Mouse (Mus musculus): ENCODE measurements around the gene Ctnnd2. TPM values are rescaled to one million over a fixed set of nuclear protein-coding genes. Genes with fewer than 3 reads are reported as not detected.

Gene Ctnnd2
- total RNA-seq, 2 experiments from 2014 or later = 0.14 to 0.18 TPM

GRCm38 (mm10) chr15:30373654-30374215 lies 201.3 kb downstream of the Ctnnd2 start:
- intact Hi-C loops (cut with DNase I) = no loop called here
- DNase-seq (ENCODE audit: low spot score) = no peak

GRCm38 (mm10) chr15:30374907-30375306 lies 202.5 kb downstream of the Ctnnd2 start:
- DNase-seq (ENCODE audit: low spot score) = no peak
- intact Hi-C loops (cut with DNase I) = no loop called here

- no peak for DNase-seq (ENCODE audit: low spot score)
- intact Hi-C loops (cut with DNase I) = no loop called here
Observed at GRCm38 (mm10) chr15:30383075-30383842, 210.9 kb downstream of the Ctnnd2 start.

GRCm38 (mm10) chr15:30384386-30384785 lies 212.0 kb downstream of the Ctnnd2 start:
- no peak for DNase-seq (ENCODE audit: low spot score)
- intact Hi-C loops (cut with DNase I) = no loop called here

- DNase-seq (ENCODE audit: low spot score) = no peak
- intact Hi-C loops (cut with DNase I) = no loop called here
Observed at GRCm38 (mm10) chr15:30386489-30386888, 214.1 kb downstream of the Ctnnd2 start.

GRCm38 (mm10) chr15:30387244-30387643 lies 214.9 kb downstream of the Ctnnd2 start:
- intact Hi-C loops (cut with DNase I) = no loop called here
- DNase-seq (ENCODE audit: low spot score) = no peak

GRCm38 (mm10) chr15:30401111-30401510 lies 228.7 kb downstream of the Ctnnd2 start:
- intact Hi-C loops (cut with DNase I) = no loop called here
- no peak for DNase-seq (ENCODE audit: low spot score)

- intact Hi-C loops (cut with DNase I) = no loop called here
- DNase-seq (ENCODE audit: low spot score) = no peak
Observed at GRCm38 (mm10) chr15:30406254-30406653, 233.9 kb downstream of the Ctnnd2 start.

- intact Hi-C loops (cut with DNase I) = no loop called here
- DNase-seq (ENCODE audit: low spot score) = no peak
Observed at GRCm38 (mm10) chr15:30423146-30423545, 250.8 kb downstream of the Ctnnd2 start.

- intact Hi-C loops (cut with DNase I) = no loop called here
- no peak for DNase-seq (ENCODE audit: low spot score)
Observed at GRCm38 (mm10) chr15:30424290-30424689, 251.9 kb downstream of the Ctnnd2 start.

GRCm38 (mm10) chr15:30427342-30427741 lies 254.9 kb downstream of the Ctnnd2 start:
- intact Hi-C loops (cut with DNase I) = loop anchor here (1.0 to 5.0 kb wide), 2 partner anchors 314 to 725 kb away; no protein-coding TSS in a partner anchor
- no peak for DNase-seq (ENCODE audit: low spot score)

GRCm38 (mm10) chr15:30439045-30439444 lies 266.7 kb downstream of the Ctnnd2 start:
- intact Hi-C loops (cut with DNase I) = no loop called here
- DNase-seq (ENCODE audit: low spot score) = no peak

GRCm38 (mm10) chr15:30450765-30451164 lies 278.4 kb downstream of the Ctnnd2 start:
- intact Hi-C loops (cut with DNase I) = no loop called here
- no peak for DNase-seq (ENCODE audit: low spot score)

- intact Hi-C loops (cut with DNase I) = no loop called here
- no peak for DNase-seq (ENCODE audit: low spot score)
Observed at GRCm38 (mm10) chr15:30451921-30452320, 279.5 kb downstream of the Ctnnd2 start.

- intact Hi-C loops (cut with DNase I) = no loop called here
- no peak for DNase-seq (ENCODE audit: low spot score)
Observed at GRCm38 (mm10) chr15:30457541-30458250, 285.3 kb downstream of the Ctnnd2 start.

- DNase-seq (ENCODE audit: low spot score) = no peak
Observed at GRCm38 (mm10) chr15:30458671-30459070, 286.3 kb downstream of the Ctnnd2 start.

GRCm38 (mm10) chr15:30460341-30461125 lies 288.1 kb downstream of the Ctnnd2 start:
- DNase-seq (ENCODE audit: low spot score) = no peak
- intact Hi-C loops (cut with DNase I) = no loop called here

More at GRCm38 (mm10) chr15:30458671-30459070, 286.3 kb downstream of the Ctnnd2 start:
- intact Hi-C loops (cut with DNase I) = no loop called here

GRCm38 (mm10) chr15:30462804-30463423 lies 290.5 kb downstream of the Ctnnd2 start:
- intact Hi-C loops (cut with DNase I) = no loop called here

GRCm38 (mm10) chr15:30463471-30464047 lies 291.2 kb downstream of the Ctnnd2 start:
- intact Hi-C loops (cut with DNase I) = no loop called here
- DNase-seq (ENCODE audit: low spot score) = no peak

More at GRCm38 (mm10) chr15:30462804-30463423, 290.5 kb downstream of the Ctnnd2 start:
- DNase-seq (ENCODE audit: low spot score) = no peak
